Mouse (Mus musculus): ENCODE data around the gene Pde4d.
A peak's percentile ranks its signal among the peaks of the same experiment; 100 is the strongest.

Pde4d gene

GRCm38 (mm10) chr13:108601021-108601420 lies 151.3 kb downstream of the Pde4d start:
- DNase-seq: peak; percentile 4

- DNase-seq: no peak
Measured at GRCm38 (mm10) chr13:108603502-108603901, 153.8 kb downstream of the Pde4d start.

- no peak for DNase-seq
Measured at GRCm38 (mm10) chr13:108604213-108604612, 154.5 kb downstream of the Pde4d start.

GRCm38 (mm10) chr13:108618207-108618606 lies 168.5 kb downstream of the Pde4d start:
- no peak for DNase-seq

- DNase-seq: no peak
Measured at GRCm38 (mm10) chr13:108622681-108623080, 172.9 kb downstream of the Pde4d start.

- DNase-seq: no peak
Measured at GRCm38 (mm10) chr13:108623929-108624328, 174.2 kb downstream of the Pde4d start.

GRCm38 (mm10) chr13:108626166-108626565 lies 176.4 kb downstream of the Pde4d start:
- DNase-seq: no peak

GRCm38 (mm10) chr13:108628501-108628900 lies 178.8 kb downstream of the Pde4d start:
- no peak for DNase-seq

GRCm38 (mm10) chr13:108630576-108630975 lies 180.8 kb downstream of the Pde4d start:
- DNase-seq: no peak

GRCm38 (mm10) chr13:108631222-108631621 lies 181.5 kb downstream of the Pde4d start:
- no peak for DNase-seq

GRCm38 (mm10) chr13:108636526-108636925 lies 186.8 kb downstream of the Pde4d start:
- no peak for DNase-seq

GRCm38 (mm10) chr13:108642259-108642658 lies 192.5 kb downstream of the Pde4d start:
- no peak for DNase-seq

GRCm38 (mm10) chr13:108646801-108647200 lies 197.1 kb downstream of the Pde4d start:
- no peak for DNase-seq

- DNase-seq: no peak
Measured at GRCm38 (mm10) chr13:108647239-108647638, 197.5 kb downstream of the Pde4d start.

GRCm38 (mm10) chr13:108654026-108654723 lies 204.4 kb downstream of the Pde4d start:
- no peak for DNase-seq

GRCm38 (mm10) chr13:108666579-108666978 lies 216.8 kb downstream of the Pde4d start:
- DNase-seq: no peak

- no peak for DNase-seq
Measured at GRCm38 (mm10) chr13:108667077-108667476, 217.3 kb downstream of the Pde4d start.

- DNase-seq: no peak
Measured at GRCm38 (mm10) chr13:108677056-108677455, 227.3 kb downstream of the Pde4d start.

- no peak for DNase-seq
Measured at GRCm38 (mm10) chr13:108683018-108683417, 233.3 kb downstream of the Pde4d start.

GRCm38 (mm10) chr13:108685817-108686216 lies 236.1 kb downstream of the Pde4d start:
- no peak for DNase-seq

GRCm38 (mm10) chr13:108686262-108686661 lies 236.5 kb downstream of the Pde4d start:
- DNase-seq: no peak

GRCm38 (mm10) chr13:108686807-108687206 lies 237.1 kb downstream of the Pde4d start:
- no peak for DNase-seq

GRCm38 (mm10) chr13:108692883-108693550 lies 243.3 kb downstream of the Pde4d start:
- DNase-seq: no peak

- no peak for DNase-seq
Measured at GRCm38 (mm10) chr13:108705441-108705840, 255.7 kb downstream of the Pde4d start.

GRCm38 (mm10) chr13:108714032-108714431 lies 264.3 kb downstream of the Pde4d start:
- DNase-seq: no peak
